Mouse (Mus musculus) thymus, postnatal 25 days (tissue): ENCODE results near the gene Wipf1.
"Not testable (repeated sequence)": the region's sequence is repeated elsewhere in the genome, so short reads cannot be mapped to it uniquely, and the experiment has no call there.

Experiments used
- DNase-seq: peaks from one replicate; pipeline ENCODE4 v3.0.0; 2022

Gene Wipf1

DNA sequence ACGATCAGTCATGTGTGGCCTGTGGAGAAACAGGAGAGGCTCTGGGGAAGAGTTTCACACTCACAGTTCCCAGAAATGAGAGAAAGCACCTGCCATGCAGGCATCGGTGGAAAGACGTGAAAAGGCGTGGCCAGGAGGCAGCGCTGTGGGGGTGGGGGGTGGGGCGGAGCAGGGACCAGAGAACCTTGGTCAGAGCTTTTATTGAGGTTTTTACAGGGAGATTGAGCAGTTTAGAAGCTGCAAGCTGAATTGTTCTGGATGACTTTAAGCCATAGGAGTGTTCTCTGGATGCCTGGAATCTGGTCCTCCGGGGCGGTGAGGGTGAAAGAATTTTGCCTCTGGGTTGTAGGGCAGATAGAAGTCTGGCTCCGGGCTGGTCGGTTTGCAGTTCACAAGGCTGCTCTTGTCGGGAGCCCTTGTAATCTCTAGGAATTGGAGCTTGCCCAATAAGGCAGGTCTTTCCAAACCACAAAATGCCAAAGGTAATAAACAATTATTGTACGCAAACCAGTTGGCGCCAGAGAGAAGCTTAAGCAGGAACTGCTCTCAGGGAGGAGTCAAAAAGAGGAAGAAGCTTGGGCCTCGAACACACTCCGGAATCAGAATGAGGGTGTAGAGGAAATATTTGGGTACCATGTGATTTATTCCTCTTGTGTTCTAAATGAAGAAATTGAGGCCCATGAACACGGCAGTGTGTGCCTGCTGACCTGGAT lies 11.1 kb upstream of the Wipf1 start:
- DNase-seq = peak; percentile 16

DNA sequence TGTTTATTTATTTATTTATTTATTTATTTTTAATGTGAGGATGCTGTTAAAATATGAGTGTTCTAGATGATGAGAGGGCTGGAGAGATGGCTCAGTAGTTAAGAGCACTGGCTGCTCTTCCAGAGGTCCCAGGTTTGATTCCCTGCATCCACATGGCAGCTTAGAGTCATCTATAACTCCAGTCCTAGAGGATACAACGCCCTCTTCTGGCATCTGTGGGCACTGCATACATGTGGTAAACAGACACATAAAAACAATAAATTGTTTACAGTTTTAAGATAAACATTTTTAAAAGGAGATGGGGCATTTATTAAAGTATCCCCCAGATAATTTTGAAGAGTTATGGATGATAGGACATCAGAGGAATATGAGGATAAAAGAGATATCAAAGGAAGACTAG lies 10.2 kb upstream of the Wipf1 start:
- DNase-seq = peak; percentile 31

DNA sequence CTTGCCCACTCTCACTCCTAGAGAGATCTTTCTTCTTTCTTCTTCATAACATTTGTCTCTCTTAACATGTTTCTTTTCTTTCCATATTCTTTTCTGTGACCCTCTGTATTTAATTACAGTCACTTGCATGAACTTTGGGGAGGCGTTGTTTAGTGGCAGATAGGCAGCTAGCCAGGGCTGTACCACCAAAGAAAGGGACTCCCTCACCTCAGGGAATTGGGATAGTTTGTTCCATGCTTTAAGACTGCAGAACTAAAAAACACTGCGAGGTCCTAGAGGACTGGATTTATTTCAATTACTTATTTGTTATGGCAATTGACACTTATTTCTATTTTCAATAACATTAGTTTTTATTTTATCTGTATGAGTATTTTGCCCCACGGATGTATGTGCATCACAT lies 9.6 kb upstream of the Wipf1 start:
- no peak for DNase-seq

DNA sequence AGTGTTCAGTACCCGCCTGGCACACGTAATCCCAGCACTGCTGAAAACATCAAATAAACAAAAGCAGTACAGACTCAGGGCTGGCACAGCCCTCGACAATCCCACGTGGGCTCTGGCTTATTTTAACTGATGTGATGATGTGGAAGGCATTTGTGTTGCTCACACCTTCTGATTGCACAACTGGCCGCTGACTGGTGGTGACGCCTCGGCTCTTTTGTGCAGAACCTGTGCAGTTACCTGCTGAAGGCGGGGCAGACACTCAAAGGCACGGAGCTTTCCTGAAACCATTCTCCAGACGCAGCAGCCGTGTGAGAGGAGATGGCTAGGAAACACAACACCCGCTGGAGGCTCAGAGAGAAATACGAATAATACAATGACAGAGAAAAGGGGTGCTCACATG lies 9.1 kb upstream of the Wipf1 start:
- DNase-seq = no peak

DNA sequence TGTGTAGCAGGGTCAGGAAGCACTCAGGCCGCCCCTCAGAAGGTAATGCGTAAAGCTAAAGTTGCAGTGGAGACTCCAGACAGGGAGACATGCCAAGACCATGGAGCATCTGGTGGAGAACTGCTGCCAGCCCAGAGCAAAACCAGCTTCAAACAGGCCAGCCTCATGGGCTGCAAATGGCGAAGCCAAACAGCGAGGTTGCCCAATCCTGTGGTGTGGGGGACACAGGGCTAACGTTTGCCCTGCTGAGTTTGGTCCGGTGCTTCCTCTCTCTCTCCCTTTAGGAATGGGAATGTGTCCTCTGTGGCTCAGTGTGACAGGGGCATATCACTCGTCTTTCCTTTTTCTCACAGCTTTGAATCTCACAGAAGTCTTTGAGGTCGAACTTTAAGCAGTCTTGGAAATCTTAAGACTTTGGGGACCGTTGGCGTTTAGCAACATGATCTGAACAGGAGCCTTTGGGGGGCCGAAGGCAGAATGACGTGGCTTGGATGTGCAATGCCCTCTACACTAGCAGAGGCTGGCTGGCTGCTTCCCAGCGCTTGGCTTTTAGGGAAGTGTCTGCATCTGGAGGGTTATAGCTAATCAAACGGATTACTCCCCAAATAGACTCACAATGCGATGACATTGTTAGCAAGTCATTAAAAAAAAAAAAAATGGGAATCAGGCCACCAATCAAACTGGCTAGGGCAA lies 6.7 kb upstream of the Wipf1 start:
- no peak for DNase-seq

DNA sequence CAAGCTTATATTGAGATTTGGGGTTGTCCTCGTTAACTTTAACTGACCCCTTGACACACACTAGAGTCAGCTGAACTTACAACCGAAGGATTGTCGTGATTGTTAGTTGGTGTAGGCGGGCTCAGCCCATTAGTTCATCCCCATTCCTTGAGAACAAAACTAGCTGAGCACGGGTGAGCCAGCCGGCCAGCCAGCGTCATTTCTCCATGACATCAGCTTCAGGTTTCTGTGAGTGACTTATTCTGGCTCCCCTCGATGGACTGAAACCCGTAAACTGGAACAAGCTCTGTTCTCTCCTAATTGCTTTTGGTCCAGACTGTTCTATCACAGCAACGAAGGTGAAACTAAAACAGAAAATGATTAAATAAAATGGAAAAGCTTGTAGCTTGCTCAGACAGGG lies 5.2 kb upstream of the Wipf1 start:
- no peak for DNase-seq

DNA sequence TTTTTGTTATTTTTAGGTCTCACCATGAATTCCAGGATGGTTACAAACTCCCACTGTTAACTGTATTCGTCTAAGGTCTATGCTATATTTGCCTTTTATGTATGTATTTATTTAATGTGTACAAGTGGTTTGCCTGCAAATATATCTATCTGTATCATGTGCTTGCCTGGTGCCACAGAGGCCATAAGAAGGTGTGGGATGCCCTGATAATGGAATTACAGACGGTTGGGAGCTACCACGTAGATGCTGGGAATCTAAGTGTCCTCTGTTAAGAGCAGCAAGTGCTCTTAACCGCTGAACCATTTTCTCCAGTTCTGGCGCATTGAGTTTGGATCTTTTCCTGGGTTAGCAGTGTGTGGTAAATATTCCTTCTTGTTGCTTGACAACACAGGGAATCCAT lies 953 bp upstream of the Wipf1 start:
- no peak for DNase-seq

DNA sequence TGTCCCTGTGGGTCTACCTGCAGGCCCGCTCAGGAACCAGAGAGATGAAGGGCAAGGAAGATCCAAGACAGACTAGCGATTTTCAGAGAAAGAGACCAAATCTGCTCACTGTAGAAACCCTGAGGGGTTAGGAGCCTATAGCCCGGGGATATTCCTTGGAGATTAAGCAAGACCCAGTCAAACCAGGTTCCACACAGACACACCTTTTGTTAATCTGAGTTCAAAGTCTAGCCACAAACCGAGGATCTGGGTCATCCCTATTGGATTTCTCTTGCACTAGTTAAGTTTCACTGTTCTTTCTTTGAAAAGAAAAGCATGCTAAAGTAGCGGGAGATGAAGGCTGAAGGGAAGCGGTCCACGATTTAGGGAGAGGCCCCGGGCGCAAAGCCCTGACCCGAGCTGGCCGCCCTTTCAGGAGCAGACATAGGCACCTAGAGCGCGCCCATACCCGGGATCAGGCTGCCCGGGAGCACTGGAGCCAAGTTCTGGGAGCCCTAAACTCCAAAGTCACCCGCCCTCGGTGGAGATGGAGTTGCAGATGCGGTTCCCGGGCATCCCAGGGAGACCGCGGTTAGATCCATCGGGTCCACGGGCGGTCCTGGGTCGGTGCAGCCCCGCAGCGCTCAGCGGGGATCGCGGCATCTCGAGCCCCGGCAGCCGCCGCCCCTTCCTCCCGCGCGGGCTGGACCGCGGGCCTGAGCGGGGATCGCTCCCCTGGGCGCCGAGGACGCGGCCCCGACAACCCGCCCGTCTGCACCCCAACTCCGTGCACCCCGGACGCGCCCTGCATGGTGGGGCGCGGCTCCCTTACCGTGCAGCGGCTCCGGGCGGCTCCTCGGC lies 798 bp downstream of the Wipf1 start:
- DNase-seq = no peak

DNA sequence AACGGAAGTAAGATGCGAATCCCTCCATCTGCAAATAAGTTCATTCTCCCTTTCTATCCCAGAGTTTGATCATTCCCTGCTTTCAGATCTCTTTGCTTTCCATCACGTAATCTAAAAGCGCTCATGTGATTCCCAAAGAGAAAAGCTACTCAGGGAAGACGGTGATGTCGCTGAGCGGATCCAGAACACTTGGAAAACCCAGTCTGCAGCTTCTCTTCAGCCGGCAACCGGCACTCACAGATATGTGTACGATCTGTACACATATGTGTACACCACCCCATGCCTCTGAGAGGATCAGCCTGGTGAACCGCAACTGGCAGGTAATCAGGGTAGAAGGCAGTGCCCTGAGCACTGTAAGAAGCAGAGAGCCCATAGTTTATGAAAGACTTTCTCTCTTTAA lies 1.6 kb downstream of the Wipf1 start:
- no peak for DNase-seq

DNA sequence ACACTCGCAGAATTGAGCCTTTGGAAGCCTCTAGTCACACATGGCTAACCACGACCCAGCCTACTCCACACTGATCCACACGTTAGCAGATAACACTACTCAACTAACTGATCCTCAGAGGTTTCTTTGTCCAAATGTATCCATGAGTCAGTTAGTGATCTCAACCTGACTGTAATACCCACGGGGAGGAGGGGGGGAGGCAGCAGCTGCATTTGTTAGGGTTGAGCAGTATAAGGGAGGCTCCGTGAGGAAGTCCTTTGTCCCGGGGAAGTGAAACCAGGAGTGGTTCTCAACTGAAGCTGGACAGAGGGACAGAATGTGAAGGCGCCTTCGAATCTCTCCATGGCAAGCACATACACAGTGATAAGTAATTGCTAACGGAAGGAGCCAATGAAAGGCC lies 2.8 kb downstream of the Wipf1 start:
- no peak for DNase-seq

DNA sequence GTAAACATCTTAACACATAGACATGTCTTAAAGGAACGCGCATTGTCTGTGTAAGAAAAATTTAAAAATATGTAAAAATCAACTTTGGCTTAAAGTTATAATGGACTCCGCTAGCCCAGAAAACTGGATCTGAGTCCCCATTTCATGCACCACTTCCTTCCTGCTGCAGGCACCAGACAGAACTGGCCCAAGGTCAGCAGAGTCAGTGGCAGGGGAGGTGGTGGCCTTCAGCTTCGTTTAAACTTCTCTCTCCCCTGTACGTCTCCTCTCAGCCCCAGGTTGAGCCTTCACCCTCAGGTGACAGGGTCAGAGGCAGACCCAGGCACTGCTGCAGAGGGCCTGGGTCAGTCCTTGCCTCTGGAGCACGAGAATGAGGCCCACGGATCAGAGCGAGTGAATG lies 6.6 kb downstream of the Wipf1 start:
- no peak for DNase-seq

DNA sequence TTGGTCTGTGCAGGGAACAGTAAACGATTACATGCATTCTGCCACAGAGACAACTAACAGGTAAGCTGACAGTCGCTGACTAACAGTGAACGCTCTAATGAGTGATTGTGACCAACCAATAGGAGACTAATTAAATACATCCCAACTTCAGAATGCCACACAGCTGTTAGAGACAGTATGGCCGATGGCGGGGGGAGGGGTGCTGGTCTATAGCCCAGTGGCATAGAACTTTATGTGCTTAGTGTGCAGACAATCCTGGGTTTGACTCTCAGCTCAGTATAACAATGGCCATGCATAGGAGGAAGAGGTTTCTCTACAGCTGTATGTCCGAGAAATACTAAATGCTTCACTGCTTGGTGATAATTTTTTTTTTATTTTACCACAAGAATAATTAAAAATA lies 7.2 kb downstream of the Wipf1 start:
- no peak for DNase-seq

DNA sequence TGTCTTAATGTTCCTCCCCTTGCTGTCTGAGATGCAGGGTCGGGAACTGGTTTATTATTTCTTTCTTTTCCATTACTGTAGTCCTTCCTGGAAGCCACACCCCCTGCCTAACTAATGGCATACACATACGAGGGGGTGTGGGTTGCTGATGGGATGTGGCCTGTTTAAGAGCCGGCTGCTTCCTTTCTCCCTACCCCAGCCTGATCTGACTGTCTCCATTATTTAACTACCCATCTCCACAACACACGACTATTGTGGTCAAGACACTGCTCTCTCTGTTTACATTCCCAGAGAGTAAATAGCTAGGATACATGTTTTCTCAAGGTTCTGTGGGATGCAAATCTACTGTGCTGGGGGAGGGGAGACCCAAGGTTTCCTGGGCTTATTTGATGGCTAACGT lies 7.8 kb downstream of the Wipf1 start:
- DNase-seq = no peak

DNA sequence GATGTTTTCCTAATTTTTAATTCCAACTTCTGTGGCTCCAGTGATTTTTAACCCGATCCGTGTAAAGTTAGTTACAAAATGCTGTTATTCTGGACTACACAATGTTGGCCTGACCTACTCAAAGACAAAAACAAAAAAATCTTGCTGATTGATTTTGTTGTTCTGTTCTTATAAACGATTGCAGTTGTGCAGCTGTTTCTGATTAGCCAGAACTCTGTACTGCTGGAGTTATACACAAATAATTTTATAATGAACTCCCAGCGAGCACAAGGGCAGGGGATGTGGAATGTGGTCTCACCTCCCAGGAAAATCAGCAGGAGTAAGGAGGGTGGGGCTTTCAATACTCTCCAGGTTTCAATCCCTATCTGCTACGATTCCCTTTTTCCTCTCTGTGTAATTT lies 10.6 kb downstream of the Wipf1 start:
- no peak for DNase-seq

DNA sequence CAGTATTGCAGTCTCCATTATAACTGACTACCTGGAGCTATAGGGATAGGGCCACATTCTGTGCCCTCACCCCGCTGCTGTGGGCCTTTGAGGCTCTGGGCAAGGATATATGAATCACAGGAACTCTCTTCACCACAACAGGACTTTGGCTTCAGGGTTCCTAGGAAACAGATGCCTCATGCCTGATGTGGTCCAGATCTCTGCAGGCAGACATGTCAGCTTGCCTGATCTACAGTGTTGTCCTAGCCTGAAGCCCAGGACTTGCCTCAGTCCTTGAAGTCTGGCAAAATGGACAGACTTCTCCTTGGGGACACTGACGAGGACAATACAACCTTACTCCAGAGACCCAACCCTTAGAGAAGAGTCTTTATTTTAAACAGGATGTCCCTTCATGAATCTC lies 11.2 kb downstream of the Wipf1 start:
- no peak for DNase-seq

DNA sequence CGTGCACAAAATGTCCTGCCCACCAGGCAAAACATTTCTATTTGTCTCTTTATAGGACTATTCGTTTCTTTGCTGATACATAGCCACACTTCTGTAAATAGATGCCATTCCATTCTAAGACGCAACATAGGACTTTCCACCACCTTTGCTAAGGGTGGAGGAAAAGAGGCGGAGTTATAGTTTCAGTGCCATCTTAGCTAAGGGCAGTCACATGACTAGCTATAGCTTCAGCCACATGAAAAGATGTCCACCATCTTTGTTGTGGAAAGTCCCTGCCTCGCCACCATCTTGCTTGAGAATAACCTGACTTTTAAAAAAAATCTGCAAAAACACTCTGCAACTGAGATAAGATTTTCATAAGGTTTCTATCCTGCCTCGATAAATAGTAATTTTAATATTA lies 15.4 kb downstream of the Wipf1 start:
- no peak for DNase-seq

DNA sequence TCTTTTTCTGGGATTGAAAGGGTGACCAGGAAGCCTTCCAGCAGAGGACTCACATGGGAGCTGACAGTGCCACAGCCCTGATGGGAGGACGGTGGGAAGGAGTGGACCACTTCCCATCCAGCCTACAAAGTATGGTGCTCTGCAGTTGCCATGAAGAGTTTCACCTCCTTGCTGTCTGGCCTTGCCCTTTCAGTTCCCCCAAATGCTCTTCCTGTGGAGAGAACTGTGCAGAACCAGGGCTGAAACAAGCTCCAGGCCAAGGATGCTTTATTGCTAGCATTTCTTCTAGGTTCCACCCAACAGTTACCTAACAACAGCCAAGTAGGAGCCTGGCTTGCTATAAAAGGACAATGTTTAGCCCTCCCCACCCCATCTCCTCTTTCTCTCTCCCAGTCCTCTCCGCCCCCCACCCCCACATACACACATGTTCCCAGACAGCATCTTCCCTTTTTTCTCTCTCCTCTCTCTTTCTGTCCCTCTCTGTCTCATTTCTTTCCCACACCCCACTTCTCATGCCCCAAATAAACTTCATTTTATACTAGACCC lies 16.3 kb downstream of the Wipf1 start:
- DNase-seq = no peak

DNA sequence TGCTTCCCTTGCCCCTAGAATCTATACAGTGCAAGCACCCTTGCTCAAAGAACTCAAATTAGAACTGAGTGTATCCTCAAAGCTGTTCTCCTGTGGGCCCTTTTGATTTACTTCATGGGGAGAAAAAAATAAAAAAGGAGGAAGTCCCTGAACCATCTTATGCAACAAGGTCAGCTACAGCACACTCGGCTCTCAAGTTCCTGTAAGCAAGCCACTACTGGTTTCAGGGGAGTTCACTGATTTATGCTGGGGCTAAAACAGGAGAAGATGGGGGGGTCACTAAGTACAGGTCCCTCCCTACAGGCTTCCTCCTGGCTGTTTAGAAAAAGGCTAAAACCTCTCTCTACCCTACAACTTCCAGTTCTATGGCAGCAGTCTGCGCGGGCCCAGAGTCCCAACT lies 17.5 kb downstream of the Wipf1 start:
- DNase-seq = no peak

DNA sequence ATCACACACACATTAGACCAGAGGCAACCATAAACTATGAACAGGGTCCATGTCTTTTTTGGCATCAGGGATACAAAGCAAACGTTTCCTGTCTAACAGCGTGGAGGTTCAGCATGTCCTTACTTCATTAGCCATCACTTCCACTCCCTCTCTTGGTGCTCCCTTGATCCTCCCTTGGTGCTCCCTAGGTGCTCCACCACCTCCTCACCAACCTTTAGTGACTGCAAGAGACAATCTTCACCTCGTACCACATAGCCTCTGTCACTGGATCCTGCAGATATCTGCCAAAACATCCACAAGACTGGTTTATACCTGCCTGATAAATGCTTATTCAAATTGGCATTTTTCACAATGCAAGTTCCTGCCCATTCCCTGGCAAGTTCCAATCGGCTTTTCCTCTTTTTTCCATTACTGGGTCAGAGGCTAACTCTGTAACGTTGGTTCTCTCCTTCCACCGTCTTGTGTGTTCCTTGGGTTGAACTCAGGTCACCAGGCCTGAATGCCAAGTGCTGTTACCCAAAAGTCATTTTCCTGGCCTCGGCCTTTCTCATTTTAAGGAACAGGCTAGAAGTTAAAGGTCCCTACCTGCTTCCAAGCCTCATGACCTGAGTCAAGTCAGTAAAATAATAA lies 18.7 kb downstream of the Wipf1 start:
- no peak for DNase-seq

DNA sequence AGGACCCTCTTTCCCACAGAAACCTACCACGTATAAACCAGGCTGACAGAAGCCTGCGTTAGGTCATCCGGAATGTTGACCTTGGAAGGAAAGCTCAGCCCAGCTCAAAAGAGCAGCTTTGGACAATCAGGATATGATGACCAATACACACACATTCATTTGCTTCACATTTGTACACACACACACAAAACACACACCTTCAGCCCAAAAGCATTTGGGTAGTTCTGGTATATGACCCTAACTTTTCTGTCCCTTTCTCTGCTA lies 19.6 kb downstream of the Wipf1 start:
- no peak for DNase-seq

DNA sequence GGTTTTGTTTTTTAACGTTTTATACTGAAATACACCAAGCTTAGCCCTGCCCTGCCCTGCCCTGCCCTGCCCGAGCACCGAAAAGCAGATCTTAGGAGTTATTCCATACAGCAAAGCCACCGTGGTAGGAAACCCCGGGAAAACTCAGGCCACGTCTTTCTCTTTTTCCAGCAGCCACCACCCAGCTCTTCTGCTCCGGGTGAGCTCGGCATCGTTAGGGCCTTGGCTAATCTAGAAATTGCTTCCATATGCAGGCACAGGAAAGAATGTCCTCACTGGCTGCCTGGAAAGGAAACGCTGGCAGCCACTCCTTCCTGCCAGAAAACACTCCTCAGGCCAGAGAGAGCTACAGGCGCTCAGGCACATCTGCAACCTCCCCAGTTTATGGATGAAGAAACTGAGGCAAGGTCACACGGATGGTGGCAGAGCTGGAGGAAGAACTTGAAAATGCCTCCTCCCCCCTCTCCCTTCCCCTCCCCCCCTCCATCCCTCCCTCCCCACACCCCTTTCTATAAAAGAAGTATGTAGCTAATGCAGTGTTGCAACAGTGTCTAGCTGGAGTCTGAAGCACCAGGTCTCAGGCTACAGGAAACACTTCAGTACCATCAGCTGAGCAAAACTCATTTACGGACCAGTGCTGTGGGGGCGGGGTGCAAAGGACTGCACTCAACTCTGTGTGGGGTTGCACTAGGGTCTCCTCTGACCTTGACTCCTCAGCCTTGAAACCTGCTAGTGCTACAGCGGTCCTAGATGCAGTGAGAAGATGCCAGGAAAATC lies 20.1 kb downstream of the Wipf1 start:
- DNase-seq = no peak

DNA sequence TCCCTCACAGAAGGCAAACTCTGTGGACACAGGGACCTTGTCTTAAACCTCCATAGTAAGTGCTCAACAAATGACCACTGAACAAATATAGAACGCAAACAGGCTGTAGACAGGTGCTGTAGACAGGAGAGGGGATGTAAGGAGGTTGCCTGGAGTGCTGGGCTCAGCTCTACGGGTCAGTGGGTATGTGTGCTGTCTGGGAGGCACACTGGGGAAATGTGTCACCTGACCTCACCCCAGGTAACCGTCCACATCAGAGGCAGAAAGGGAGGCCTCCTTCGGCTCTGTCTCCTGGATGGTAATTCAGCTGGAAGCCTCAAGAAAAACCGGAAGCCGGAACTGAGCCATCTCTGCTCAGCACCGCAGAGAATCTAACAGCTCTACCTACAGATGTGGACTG lies 21.6 kb downstream of the Wipf1 start:
- DNase-seq = no peak

DNA sequence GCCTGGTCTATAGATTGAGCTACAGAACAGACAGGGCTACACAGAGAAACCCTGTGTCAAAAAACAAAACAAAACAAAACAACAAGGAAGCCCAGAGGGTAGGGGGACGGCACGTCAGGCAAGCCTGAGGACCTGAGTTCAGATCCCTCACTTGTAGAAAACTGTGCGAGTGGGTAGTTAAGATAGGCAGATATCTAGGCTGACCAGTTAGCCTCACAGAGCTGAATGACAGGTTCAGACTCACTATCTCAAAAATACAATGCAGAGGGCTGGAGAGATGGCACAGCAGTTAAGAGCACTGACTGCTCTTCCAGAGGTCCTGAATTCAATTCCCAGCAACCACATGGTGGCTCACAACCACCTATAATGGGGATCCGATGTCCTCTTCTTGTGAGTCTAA lies 23.2 kb downstream of the Wipf1 start:
- DNase-seq = not testable (repeated sequence)
